Mouse (Mus musculus) thymus, postnatal 14 days (tissue): ENCODE data around the gene Muc2.
"Not testable (repeated sequence)": the region's sequence is repeated elsewhere in the genome, so short reads cannot be mapped to it uniquely, and the experiment has no call there.

Experiments used
- DNase-seq: peaks from one replicate; pipeline ENCODE4 v3.0.0; 2021

Muc2 gene

DNA sequence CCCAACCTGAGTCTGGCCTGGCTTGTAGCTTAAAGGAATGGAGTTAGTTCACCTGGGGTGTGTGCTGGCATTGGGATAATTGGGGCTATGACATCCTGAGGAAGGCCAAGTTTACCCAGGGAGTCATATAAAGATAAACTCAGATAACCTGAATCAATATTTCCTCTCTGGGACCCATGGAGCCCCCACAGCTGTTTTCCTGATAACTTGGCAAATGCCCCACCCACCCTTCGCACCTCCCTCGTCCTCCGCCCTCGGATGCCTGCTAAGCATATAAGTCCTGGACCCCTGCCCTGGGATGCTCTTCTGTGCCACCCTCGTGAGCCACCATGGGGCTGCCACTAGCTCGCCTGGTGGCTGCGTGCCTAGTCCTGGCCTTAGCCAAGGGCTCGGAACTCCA, at the start of gene Muc2:
Muc2 (plus strand) TSS at position 301 of the 400 bp plus-strand sequence.
- DNase-seq, result no peak

DNA sequence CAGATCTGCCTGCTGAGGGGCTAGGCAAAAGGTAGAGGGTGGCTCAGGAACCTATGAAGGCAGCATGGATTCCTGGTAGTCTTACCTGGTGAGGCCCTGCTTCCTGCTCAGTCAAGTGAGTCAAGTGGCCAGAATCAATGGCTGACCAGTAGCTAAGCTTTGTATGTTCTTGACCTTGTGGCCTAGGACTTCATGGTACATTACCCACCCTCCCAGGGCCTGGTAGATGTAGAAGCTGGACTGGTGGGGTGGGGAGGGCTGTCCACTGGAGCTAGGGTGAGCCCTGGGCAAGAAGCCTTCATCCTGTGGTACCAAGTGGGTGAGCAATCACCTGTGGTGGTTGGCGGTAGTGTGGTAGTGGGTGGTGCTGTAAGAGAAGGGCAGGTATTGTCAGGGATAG, 47.8 kb upstream of the Muc2 start:
- DNase-seq, result no peak

DNA sequence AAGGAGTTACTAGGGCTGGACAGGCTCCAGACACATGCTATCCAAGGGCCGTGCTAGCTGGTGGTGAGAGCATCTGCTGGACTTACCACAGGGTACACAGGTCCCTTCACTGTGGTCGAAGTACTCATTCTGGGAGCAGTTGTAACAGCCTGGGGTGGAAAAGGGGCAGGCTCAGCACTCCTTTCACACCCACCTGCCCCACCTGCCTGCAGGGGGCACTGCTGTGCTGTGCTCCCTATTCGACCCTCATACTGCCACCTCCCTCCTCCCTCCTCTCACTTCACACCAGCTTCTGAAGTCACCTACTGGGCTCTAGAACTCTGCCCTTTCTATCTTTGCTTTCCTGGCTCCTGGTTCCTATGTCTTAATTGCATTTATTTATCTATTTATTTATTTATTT, 47.0 kb upstream of the Muc2 start:
- DNase-seq, result peak; percentile 52

DNA sequence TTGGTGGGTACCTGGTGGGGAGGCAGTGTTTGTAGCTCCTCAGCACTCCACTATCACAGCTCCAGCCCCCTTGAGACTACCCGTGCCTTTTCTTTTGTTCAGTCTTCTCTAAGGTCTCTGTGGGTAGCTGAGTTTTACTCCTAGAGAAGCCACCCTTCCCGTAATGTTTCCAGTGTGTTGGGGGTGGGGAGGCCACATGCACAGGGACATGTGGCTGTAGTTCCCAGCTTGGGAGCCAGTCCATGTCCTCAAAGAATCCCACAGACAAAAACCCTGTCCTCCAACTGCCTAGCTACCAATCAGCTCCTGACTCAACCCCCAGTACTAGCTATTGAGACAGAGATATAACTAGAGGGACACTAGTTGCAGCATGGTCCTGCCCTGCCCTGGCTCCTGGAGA, 43.1 kb upstream of the Muc2 start:
- DNase-seq, result no peak

DNA sequence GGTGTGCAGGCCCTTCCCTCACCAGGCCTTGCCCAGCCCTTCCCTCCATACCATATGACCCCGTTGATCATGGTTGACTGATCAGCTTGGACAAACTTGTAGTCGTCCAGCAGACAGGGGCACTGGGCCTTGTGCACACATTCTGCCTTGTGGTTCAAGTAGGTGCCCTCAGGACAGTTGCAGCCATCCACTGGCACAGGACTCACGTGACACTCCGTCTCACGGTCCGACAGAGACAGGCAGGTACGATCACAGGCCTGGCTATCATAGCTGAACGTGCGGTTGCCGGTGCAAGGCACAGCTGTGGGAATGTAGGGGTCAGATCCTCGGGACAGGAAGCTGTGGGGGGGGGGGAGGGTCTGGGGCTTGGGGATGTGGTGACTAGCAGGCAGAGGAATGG, 42.3 kb upstream of the Muc2 start:
- DNase-seq, result no peak

DNA sequence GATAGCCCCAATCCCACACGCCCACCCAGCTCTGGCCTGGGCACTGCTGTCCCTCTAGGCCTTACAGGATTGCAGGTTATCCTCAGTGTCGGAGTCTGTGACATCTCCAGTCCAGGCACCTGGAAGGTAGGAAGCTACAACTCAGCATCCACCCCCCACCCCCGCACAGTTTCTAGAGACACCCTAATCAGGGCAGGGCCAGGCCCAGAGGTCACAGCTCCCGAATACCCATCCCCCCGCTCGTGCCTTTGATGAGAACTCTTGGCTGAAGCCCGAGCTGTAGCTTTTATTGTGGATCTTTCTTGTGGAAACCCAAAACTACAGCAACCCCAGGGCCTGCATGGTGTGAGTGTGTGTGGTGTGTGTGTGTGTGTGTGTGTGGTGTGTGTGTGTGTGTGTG, 37.9 kb upstream of the Muc2 start:
- no peak for DNase-seq

DNA sequence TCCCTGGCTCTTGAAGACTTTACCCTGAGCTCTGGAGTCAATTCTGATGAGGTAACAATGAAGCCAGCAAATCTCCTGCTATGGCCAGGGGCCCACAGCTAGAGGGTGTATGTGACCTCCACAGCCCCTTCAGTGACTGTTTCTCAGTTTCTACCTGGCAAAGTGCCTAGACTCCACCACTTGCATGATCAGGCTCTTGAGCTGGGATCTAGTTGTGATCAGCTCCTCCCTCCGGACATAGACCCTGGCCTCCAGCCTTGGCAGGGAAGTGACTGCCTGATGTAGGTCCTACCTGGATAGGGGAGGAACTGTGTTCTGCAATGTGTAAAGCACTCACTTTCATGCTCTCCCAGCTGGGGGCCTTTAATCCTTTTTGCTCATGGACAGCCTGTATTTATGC, 29.8 kb upstream of the Muc2 start:
- no peak for DNase-seq

DNA sequence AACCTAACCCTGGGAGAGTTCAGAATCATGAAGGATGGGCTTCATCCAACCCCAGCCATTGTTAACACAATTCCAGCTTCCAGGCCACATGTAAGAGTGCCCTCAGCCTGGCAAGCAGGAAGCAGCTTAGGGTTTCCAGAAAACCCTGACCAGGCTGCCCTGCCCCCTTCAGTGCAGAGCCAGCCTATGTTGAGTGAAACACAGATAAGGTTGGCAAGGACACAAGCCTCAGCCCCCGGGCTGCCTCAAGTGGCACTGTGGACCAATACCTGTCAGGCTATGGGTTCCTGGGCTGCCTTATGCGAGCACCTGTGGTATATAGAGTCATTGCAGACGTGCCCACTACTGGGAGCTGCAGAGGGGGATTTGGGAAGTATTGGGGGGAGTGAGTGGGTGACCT, 28.7 kb upstream of the Muc2 start:
- DNase-seq, result no peak

DNA sequence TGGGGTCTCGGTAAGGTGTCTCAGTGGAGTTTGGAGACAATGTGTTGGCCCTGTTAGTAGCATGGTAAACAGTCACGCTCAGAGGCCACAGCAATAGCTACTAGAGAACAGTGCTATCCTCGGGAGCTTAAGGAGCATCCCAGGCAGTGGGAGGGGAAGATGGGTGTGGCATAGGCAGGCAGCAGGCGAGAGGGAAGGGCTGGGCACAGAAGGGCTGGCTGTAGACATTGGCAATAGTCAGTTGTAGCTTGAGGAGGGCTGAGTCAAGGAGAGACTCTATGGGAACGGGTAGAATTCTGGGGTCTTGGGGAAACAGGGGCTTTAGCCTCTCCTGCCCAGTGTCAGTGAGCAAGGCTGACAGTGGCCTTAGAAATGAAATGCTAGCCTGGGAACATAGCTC, 27.9 kb upstream of the Muc2 start:
- no peak for DNase-seq

DNA sequence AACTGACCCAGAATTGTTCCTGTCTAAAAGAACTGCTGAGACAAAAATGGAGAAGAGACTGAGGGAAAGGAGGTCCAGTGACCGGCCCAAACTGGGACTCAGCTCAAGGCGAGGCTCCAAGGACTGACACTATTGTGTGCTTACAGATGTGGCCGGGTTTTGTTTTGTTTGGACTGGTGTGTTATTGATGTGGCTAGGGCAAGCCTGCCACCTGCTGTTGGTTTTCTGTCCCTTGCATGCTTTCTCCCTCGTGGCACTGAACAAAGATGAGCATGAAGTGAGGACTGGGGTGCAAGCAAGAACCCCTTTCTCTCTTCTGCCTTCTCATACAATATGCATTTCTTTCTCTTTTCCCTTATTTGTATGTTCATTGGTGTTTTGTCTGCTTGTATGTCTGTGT, 23.9 kb upstream of the Muc2 start:
- DNase-seq, result peak; percentile 48

DNA sequence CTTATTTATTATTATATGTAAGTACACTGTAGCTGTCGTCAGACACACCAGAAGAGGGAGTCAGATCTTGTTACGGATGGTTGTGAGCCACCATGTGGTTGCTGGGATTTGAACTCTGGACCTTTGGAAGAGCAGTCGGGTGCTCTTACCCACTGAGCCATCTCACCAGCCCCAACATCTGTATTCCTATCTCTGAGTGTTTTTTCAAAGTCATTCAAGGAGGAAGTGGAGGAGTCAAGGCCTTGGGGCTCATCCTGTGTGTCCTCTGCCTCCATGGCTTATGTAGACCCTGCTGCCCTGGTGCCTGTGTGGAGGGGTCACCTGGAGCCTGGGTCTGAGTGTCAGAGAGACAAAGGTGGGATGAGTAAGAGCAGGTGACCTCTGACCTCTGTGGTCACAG, 21.0 kb upstream of the Muc2 start:
- not testable (repeated sequence) for DNase-seq

DNA sequence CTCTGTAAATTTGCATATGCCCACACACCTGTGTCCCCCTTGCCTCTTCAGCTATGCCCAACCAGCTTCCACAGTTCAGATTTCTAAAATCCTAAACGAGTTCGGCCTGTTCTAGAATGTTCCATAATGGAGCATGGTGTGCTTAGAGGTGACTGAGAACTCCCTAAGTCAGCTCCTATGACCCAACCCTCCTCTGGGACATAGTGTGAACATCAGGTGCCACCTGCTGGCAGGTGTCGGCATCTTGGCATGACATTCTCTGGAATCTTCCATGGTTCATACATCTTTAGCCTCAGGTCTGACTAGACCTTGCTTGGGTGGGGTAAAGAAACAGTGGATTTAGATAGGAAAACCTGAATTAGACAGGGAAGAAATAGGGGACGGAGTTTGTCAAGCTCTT, 19.1 kb upstream of the Muc2 start:
- DNase-seq, result peak; percentile 43

DNA sequence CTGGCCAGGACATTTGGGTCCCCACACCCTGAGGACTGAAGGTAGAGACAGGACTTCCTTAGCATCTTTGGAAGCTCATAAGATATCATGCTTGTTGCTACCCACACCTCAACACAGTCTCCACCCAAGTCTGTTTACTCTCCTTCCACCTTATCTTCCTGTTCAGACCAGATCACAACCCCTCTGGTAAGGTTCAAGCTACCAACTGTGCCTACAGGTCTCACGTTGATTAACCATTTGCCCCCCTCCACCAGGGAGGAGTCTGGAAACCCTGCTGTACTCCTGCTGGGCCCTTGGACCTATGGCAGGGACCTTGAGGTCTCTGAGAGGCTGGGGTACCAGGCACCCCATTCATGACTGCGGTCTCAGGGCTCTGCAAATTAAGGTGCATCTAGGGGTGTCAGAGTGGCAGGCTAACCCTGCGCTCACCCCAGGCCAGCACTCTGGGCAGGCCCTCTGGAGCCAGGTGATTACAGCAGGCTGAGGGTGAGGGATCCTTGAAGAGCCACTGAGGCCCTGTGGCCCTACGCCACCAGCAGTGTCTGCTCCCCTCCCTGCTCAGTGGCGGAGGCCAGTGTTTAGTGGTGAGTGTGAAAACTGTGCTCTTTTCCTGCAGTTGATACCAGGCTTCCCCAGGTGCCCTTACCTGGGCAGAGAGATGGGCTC, 18.4 kb upstream of the Muc2 start:
- no peak for DNase-seq

DNA sequence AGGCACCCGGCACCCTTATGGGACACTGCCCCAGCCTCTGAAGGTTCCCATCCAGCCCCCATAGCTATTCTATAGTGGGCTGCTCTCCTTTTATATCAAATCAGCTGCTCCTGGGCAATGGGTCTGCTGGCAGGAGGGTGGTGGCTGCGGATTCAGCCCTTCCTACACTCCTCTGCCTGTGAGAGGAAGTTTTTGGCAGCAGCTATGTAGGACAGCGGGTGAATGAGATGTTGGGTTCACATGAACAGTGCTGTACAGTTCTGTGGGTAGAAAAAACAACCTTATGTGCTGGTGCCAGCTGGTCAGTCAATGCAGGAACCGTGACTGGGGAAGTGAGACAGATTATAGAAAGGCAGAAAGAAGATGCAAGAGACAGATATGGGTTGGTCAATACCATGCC, 11.2 kb upstream of the Muc2 start:
- no peak for DNase-seq

DNA sequence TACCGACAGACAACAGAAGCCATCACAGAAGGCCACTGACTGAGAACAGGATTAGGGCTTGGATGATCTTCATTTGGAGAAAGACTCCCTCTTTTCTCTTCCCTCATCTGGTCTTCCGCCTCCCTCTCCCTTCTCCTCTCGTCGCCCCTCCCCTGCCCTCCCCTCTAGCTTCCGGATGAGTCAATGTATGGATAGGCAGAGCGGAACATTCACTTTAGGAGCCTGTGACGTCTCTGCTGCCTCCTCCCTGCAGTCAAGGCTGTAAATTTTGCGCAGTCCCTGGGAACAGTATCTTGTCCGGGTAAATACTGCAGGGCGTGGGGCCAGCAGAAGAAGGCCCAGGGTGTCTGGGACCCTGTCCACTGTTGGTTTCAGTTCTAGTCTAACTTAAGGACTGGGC, 2.8 kb upstream of the Muc2 start:
- no peak for DNase-seq

DNA sequence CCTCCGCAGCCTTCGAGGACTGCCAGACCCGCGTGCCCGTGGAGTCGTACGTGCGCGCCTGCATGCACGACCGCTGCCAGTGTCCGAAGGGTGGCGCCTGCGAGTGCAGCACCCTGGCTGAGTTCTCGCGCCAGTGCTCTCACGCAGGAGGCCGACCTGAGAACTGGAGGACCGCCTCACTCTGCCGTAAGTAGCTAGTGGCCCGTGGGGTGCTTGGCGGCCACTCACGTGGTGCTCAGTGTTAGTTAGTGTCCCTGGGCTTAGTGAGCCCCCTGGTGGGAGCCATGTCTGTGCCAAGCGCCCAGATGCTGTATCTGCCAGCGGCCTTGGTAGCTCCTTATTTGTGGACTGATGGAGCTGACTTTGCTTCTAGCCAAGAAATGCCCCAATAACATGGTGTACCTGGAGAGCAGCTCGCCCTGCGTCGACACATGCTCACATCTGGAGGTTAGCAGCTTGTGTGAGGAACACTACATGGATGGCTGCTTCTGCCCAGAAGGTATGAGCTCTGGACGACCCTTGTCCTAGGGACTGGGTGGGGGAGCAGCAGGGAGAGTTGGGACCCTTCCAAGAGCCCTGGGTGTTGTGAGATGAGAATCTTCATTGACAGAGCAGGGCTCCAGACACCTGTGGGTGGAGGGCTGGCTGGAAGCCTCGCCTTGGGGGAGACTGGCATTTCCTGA, 3.6 kb downstream of the Muc2 start:
- DNase-seq, result peak; percentile 14

DNA sequence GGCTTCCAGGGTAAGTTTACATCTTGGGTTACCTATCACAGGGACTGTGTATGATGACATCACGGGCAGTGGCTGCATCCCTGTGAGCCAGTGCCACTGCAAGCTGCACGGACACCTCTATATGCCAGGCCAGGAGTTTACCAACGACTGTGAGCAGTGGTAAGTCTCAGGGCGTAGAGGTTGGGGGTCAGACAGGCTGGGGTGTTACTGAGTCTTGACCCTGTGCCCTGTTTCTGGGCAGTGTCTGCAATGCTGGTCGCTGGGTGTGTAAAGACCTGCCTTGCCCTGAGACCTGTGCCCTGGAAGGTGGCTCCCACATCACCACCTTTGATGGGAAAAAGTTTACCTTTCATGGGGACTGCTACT, 4.1 kb downstream of the Muc2 start:
- DNase-seq, result no peak

DNA sequence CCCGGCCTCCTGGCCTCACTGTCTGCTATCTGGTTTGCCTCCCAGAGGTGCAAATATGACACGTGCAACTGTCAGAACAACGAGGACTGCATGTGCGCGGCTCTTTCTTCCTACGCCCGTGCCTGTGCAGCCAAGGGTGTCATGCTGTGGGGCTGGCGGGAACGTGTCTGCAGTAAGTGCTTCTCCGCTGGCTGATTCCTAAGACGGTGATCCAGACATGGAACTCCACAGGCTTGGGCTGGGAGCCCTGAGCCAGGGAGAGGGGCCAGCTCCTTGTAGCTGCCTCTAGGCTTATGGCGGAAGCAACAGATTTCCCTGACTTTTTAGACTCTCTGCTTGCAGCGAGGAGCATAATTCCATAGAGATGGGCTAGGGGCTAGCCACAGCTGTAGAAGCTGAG, 6.4 kb downstream of the Muc2 start:
- no peak for DNase-seq

DNA sequence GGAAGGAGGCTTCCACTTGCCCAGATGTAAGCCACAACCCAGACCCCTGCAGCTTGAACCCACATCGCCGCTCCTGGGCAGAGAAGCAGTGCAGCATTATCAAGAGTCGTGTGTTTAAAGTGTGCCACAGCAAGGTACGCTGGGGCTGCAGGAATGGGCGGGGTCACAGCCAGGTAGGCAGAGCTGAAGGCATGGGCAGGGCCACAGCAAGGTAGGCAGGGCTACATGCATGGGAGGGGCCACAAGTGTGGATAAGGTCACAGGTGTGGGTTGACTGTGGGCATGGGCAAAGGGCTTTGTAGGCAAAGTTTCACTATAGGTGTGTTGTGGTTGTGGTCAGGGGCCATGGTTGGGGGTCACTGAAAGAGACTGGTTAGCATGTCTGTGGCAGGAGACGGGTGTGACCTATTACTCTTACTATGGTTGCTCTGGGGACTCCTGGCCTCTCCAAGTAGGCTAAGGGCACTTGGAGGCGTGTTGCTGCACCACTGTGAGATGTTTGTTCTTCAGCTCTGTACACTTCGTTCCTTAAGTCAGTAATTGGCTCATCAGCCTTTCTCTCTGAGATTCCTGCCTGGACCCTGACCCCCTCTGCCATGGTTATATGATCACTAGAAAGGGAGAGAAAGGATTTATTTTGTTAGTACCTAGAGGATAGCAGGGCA, 9.5 kb downstream of the Muc2 start:
- DNase-seq, result no peak

DNA sequence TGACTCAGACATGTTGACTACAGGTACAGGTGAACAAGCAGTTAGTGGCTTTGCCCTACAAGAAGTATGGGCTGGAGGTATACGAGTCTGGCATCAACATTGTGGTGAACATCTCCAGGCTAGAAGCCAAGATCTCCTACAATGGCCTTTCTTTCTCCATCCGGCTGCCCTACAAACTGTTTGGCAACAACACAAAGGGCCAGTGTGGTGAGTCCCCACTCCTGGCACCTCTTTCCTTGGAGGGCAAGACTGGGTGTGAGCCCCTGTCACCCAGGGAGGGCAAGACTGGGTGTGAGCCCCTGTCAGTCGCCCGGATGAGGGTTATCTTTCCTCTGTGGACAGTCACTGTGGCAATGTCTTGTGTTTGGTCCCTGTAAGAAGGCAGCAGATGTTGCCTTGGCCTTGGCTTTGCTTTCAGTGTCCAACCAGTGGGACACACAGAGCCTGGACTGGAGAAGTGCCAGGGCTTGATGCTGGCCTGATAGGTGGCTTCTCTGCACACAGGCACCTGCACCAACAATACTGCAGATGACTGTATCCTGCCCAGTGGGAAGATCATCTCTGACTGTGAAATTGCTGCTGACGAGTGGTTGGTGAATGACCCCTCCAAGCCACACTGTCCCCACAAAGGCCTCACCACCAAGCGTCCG, 57.4 kb downstream of the Muc2 start:
- no peak for DNase-seq

DNA sequence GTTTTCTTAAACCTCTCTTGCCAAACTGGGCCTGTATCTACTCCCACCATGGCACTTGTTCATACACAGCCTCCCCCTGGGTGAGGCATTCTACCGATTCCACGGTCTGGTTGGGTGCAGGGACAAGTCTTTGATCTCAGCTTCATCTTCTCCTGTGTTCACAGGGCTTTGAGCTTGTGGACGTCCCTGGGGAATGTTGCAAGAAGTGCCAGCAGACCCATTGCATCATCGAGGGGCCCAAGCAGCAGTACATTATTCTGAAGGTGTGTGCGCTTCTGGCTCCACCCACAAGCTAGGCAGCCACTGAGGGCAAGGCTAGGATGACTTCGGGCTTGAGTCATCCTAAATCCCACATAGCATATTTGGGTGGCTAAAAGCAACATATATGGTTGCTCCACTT, 62.4 kb downstream of the Muc2 start:
- no peak for DNase-seq

DNA sequence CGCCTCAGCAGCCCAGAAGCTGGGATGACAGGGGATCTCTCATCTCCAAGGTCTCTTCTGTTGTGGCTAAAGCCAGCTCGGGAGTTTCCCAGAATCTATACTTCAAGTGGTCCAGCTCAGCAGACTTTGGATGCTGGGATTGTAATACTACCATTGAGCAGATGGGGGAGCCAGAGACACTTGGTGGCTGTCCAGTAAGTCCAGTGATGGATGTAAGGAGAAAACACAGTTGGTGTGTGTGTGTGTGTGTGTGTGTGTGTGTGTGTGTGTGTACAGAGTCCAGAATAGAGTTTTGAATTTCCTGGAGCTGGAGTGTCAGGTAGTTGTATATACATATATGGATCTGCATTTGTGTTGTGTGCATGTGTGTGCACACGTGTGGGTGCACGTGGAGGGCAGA, 65.7 kb downstream of the Muc2 start:
- peak; percentile 57 for DNase-seq

DNA sequence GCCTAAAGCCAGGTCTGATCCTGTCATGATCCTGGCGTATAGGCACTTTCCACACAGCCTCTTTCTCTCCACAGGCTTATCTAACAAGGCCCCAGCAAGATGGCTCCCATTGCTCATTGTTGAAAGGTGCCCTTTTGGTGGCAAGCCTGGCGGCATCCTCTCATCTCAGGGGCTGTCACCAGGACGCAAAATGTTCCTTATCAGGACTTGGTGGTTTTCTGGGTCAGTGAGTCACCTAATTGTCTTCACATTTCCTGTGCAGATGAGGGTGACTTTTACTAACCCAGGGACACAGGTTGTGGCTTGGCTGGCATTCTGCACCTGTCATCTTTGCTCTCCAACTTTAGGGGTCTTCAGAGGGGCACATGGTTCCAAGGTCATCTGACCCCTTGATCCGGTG, 68.2 kb downstream of the Muc2 start:
- no peak for DNase-seq

DNA sequence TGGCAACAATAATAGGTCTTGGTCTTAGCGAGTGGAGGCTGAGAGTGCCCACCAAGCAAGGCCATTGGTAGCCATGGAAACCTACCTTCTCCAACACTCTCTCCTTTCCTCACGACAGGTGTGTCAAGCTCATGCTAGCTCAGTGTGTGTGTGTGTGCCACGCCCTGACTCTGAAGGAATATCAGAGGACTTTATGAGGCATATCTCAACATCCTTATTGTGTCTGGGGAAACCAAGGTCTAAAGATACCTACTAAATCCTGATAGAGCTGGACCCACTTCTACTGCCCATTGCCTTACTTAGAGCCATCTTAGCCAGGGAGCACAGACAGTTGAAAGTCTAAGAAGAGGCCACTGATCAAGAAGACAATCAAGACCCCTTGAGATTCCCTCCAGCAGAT, 80.4 kb downstream of the Muc2 start:
- DNase-seq, result no peak
